ENCODE assay signal across 28 mouse cellular contexts in genomic region chr1:153662362-153662761, GRCm38 (mm10). TPM values are rescaled to one million over a fixed set of nuclear protein-coding genes. Genes with fewer than 3 reads are reported as not detected.
DNase-seq lines count a peak whose midpoint lies in the region; ATAC-seq lines count a peak whose summit lies in the region.
"Had no signal": no experiment of that assay in that cellular context is flagged by ENCODE, and none has a peak within 500 bp of the region (broad histone marks: within the 10 kb centered on the region; RNA-seq: fewer than 3 reads in every experiment).

No protein-coding gene starts in this region.

- peak overlapping the region; percentile 91; the same call in 1 of the 2 replicates for H3K27ac ChIP-seq in forebrain, embryonic 13.5 days
- H3K27ac ChIP-seq in forebrain, embryonic 10.5 days: no peak overlapping the region
- H3K27ac ChIP-seq in limb, embryonic 15.5 days: 0 out of 2 replicates have a peak overlapping the region, but pooled peaks have one; percentile 29
- no peak overlapping the region for H3K27ac ChIP-seq in limb, embryonic 10.5 days
- H3K27ac ChIP-seq: heart, embryonic 15.5 days; liver, embryonic 14.5 days; macrophage had no signal

- 18% methylated on average over 4 of the region's 4 CpGs for whole genome bisulfite sequencing in forebrain, embryonic 13.5 days
- 31% methylated on average over 4 of the region's 4 CpGs for WGBS in forebrain, embryonic 10.5 days
- WGBS in limb, embryonic 15.5 days: 47% methylated on average over 4 of the region's 4 CpGs
- 55% methylated on average over 4 of the region's 4 CpGs for WGBS in limb, embryonic 10.5 days

- no peak overlapping the region for H3K4me3 ChIP-seq in forebrain, embryonic 13.5 days
- no peak overlapping the region for H3K4me3 ChIP-seq in forebrain, embryonic 10.5 days
- H3K4me3 ChIP-seq in limb, embryonic 15.5 days: no peak overlapping the region
- no peak overlapping the region for H3K4me3 ChIP-seq in limb, embryonic 10.5 days
- H3K4me3 ChIP-seq: erythroblast, embryonic 14.5 days; heart, embryonic 15.5 days had no signal

- no peak for ATAC-seq in forebrain, embryonic 13.5 days
- no peak for ATAC-seq in limb, embryonic 15.5 days (ENCODE audit: insufficient number of reproducible peaks, low FRiP score, low TSS enrichment, low read depth)
- ATAC-seq: activated CD4-positive, CD25-positive, alpha-beta regulatory T cell, adult 4 months; inflammation-experienced regulatory T-cells, adult 6 months; midbrain, embryonic 16.5 days had no signal

- peaks cover 74% of the 10 kb centered on the region for H3K4me1 ChIP-seq in forebrain, embryonic 13.5 days
- H3K4me1 ChIP-seq in forebrain, embryonic 10.5 days: peaks cover 85% of the 10 kb centered on the region
- peaks cover 39% of the 10 kb centered on the region for H3K4me1 ChIP-seq in limb, embryonic 15.5 days
- H3K4me1 ChIP-seq in limb, embryonic 10.5 days: peaks cover 54% of the 10 kb centered on the region

- H3K9ac ChIP-seq in forebrain, embryonic 13.5 days: no peak overlapping the region
- H3K9ac ChIP-seq in limb, embryonic 15.5 days: no peak overlapping the region
- H3K9ac ChIP-seq: heart, embryonic 15.5 days; liver, embryonic 14.5 days had no signal

- no peaks in the 10 kb centered on the region for H3K9me3 ChIP-seq in forebrain, embryonic 13.5 days (replicated peaks)
- no peaks in the 10 kb centered on the region for H3K9me3 ChIP-seq in forebrain, embryonic 10.5 days
- no peaks in the 10 kb centered on the region for H3K9me3 ChIP-seq in limb, embryonic 15.5 days
- H3K9me3 ChIP-seq in limb, embryonic 10.5 days (replicated peaks): no peaks in the 10 kb centered on the region
- H3K9me3 ChIP-seq: forebrain, embryonic 12.5 days; heart, embryonic 15.5 days had no signal

- H3K36me3 ChIP-seq in forebrain, embryonic 13.5 days (ENCODE audit: poor library complexity, severe bottlenecking): no peaks in the 10 kb centered on the region
- H3K36me3 ChIP-seq in forebrain, embryonic 10.5 days (replicated peaks): no peaks in the 10 kb centered on the region
- H3K36me3 ChIP-seq in limb, embryonic 15.5 days: no peaks in the 10 kb centered on the region
- H3K36me3 ChIP-seq in limb, embryonic 10.5 days: no peaks in the 10 kb centered on the region
- H3K36me3 ChIP-seq: forebrain, embryonic 12.5 days; heart, embryonic 15.5 days had no signal

- peak; percentile 4 for DNase-seq in cerebellum, adult 8-10 months
- DNase-seq in cerebellum, postnatal 36 days: no peak
- DNase-seq in forebrain, embryonic 10.5 days (ENCODE audit: extremely low spot score, low spot score): no peak
- DNase-seq in limb, embryonic 10.5 days (ENCODE audit: low spot score): no peak
- DNase-seq in retina, postnatal 1 day: peak; percentile 58
- DNase-seq: adrenal gland, adult 2 months; adrenal gland, postnatal 36 days; cerebellum, postnatal 14 days; gastrocnemius, postnatal 10 days; layer of hippocampus, postnatal 36 days; left cerebral cortex, postnatal 4 days; liver; lung, adult 2 months; right cerebral cortex, adult 18-20 months; spleen, adult 18-20 months; thymus, postnatal 14 days had no signal

- no peak overlapping the region for H3K4me2 ChIP-seq in forebrain, embryonic 13.5 days
- H3K4me2 ChIP-seq in limb, embryonic 15.5 days: no peak overlapping the region
- H3K4me2 ChIP-seq: heart, embryonic 15.5 days had no signal

- no peaks in the 10 kb centered on the region for H3K27me3 ChIP-seq in forebrain, embryonic 13.5 days
- peaks cover 58% of the 10 kb centered on the region for H3K27me3 ChIP-seq in forebrain, embryonic 10.5 days (ENCODE audit: poor library complexity, severe bottlenecking)
- peaks cover 13% of the 10 kb centered on the region; the same call in 1 of the 2 replicates for H3K27me3 ChIP-seq in limb, embryonic 15.5 days
- peaks cover 81% of the 10 kb centered on the region for H3K27me3 ChIP-seq in limb, embryonic 10.5 days (ENCODE audit: low read depth, poor library complexity, severe bottlenecking)

RNA-seq across cellular contexts. Expression of gene Rgs8, which starts 9.5 kb away (rescaled TPM):
- polyA plus RNA-seq in forebrain, embryonic 13.5 days (2015; fragmentation: Nextera tagmentation; extraction: Ambion mirVana): 14.6 and 17.7 TPM in 2 replicates
- polyA plus RNA-seq in forebrain, embryonic 10.5 days (2016; fragmentation: Nextera tagmentation; extraction: Ambion mirVana): 9.1 and 9.6 TPM in 2 replicates
- polyA plus RNA-seq in limb, embryonic 15.5 days (2015; fragmentation: Nextera tagmentation; extraction: Ambion mirVana): 0.61 and 0.91 TPM in 2 replicates
- polyA plus RNA-seq in limb, embryonic 10.5 days (2016; fragmentation: Nextera tagmentation; extraction: Ambion mirVana): 0.28 and 0.61 TPM in 2 replicates
- polyA plus RNA-seq: erythroblast, embryonic 14.5 days; gonadal fat pad, adult 2 months; macrophage; urinary bladder, adult 2 months had no signal

Comparison
In these comparisons a context has a peak if more than half of its experiments do, and no peak if none do; other contexts are left out.
1. DNase-seq: peak in cerebellum, adult 8-10 months (single experiment) and retina, postnatal 1 day (single experiment); none in cerebellum, postnatal 36 days (0 of 2), forebrain, embryonic 10.5 days (single experiment) and limb, embryonic 10.5 days (single experiment).
2. H3K27ac ChIP-seq: peak in forebrain, embryonic 13.5 days (single experiment) and limb, embryonic 15.5 days (single experiment); none in forebrain, embryonic 10.5 days (single experiment) and limb, embryonic 10.5 days (single experiment).